Mouse (Mus musculus): ENCODE data around the gene Cfi.

The Cfi gene

DNA sequence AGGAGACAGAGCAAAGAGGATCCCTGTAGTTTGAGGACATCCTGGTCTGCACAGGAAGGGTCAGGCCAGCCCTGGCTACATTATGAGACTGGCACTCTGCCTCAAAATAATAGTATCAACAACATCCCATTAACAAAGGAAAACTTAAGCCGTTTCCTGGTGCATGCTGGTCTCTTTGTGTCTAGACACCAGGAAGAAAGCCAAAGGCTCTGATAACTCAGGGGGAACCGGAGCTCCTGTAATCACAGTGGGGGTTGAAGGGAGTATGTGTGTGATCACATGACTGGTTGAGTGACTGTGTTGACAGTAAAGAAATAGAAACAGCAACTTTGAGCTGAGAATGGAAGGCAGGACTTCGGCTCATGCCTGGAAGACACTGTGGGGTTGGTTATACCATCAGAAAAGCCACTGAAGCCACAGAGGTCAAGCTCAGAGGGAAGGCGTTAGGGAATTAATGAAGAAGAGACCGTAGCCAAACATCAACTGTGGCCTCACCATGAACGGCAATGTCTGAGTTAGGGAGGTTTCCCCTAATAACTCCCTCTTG, at the start of gene Cfi:
TSS of gene Cfi (plus strand) at position 497 of the 547 bp plus-strand sequence.
- DNase-seq: no peak

DNA sequence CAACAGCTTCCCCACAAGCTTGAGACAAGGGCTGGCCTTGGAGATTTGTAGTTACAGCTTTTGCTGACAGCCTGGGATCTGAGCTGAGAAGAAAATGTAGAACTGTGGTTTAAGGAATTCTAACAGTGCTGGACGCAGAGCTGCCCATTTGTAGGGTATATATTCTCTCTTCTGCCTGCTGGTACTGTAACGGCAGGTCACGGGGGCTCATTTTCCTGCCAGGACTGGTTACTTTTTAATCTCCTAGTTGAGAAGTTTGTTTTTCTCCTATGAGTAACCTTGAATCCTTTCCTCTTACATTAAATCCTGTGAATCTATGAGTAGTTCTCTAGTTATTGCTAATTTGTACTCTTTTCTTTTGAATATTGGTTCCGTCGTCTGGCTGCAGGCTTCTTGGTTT, 41.9 kb upstream of the Cfi start:
- no peak for DNase-seq

GRCm38 (mm10) chr3:129797341-129797740, 38.3 kb upstream of the Cfi start:
- no peak for DNase-seq

- no peak for DNase-seq
These were observed 37.1 kb upstream of the Cfi start for GRCm38 (mm10) chr3:129798551-129798950.

GRCm38 (mm10) chr3:129799011-129799410, 36.7 kb upstream of the Cfi start:
- DNase-seq: no peak

- no peak for DNase-seq
These were observed 31.9 kb upstream of the Cfi start, which contains the start of gene Lrit3 for GRCm38 (mm10) chr3:129803765-129804164. Gene Lrit3, minus strand, starts transcription at chr3:129804030.

- no peak for DNase-seq
These were observed 14.8 kb upstream of the Cfi start for GRCm38 (mm10) chr3:129820847-129821246.

- DNase-seq: no peak
These were observed 13.9 kb upstream of the Cfi start for GRCm38 (mm10) chr3:129821736-129822135.

GRCm38 (mm10) chr3:129822206-129822775, 13.4 kb upstream of the Cfi start, which contains the start of gene Rrh:
Gene Rrh, minus strand, starts transcription at chr3:129822587.
- DNase-seq: no peak

- no peak for DNase-seq
These were observed 12.4 kb upstream of the Cfi start for GRCm38 (mm10) chr3:129823293-129823692.

GRCm38 (mm10) chr3:129824146-129824545, 11.5 kb upstream of the Cfi start:
- peak in 1 of 2 experiments; percentile 20 for DNase-seq

DNA sequence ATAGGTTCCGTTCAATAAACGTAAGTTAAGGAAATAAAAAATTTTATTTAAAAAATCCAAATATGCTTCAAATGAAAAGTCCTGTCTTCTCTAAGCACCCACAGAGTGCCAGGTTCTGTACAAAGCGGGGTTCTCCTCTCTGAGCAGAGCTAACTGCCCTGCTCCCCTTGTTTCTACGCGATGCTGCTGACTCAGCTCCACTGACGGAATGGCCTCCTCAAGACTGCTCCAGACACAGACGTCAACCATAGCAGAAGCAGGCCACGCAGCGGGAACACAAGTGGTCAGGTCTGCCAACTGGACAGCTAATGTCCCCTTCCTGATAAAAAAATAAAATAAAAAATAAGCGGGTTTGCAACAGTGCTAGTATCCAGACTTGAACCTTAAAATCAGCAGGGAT, 10.8 kb upstream of the Cfi start:
- DNase-seq: no peak

DNA sequence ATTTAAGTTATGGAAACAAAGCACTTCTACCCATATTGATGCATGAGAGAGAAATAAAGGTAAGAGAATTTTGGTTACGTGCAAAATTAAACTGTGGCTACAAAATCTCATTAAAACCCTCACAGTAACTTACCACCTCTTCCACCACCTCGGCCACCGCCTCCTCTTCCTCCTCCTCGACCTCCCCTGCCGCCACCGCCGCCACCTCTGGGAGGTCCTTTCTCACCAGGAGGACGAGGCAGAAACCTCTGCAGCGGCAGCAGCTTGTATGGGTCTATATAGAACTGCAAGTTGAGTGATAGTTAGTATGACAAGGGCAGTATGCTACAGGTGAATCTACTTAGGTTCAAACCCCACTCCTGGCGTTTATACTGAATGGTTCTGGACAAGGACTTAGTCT, 9.0 kb upstream of the Cfi start:
- no peak for DNase-seq

GRCm38 (mm10) chr3:129827691-129828090, 8.0 kb upstream of the Cfi start:
- no peak for DNase-seq

GRCm38 (mm10) chr3:129830626-129831025, 5.1 kb upstream of the Cfi start:
- DNase-seq: no peak

DNA sequence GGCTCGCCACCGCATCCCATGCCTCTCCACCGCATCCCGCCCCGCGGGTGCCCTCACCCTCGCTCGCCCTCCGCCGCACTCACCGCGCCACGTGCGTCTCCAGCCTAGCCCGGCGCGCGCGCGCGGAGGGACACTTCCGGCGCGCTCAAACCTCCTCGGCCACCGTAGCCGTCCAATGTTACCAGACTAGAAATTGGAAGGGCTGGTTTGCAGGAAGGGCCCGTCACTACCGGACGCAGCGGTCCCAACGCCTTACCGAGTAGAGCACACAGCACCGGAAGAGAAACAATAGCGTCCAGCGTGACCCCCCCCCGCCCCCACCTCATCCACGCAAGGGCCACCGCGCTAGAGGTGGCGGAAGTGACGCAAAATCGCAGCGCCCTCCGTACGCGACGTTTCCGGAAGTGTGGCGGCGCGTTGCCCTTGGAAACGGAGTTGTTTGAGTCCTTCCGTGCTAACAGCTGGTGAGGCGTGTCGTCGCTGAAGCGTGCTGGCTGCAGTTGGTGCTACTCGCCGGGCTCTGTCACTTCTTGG, 4.6 kb upstream of the Cfi start, which contains the start of gene Gar1:
TSS of gene Gar1 (minus strand) at position 362 of the 534 bp plus-strand sequence.
- peak; percentile 97 for DNase-seq

- no peak for DNase-seq
These were observed 490 bp downstream of the Cfi start for GRCm38 (mm10) chr3:129836051-129836697.

GRCm38 (mm10) chr3:129836965-129837364, 1.3 kb downstream of the Cfi start:
- DNase-seq: no peak

- no peak for DNase-seq
These were observed 2.3 kb downstream of the Cfi start for GRCm38 (mm10) chr3:129838017-129838416.

GRCm38 (mm10) chr3:129845868-129846267, 10.2 kb downstream of the Cfi start:
- DNase-seq: no peak

GRCm38 (mm10) chr3:129846846-129847245, 11.2 kb downstream of the Cfi start:
- DNase-seq: no peak

DNA sequence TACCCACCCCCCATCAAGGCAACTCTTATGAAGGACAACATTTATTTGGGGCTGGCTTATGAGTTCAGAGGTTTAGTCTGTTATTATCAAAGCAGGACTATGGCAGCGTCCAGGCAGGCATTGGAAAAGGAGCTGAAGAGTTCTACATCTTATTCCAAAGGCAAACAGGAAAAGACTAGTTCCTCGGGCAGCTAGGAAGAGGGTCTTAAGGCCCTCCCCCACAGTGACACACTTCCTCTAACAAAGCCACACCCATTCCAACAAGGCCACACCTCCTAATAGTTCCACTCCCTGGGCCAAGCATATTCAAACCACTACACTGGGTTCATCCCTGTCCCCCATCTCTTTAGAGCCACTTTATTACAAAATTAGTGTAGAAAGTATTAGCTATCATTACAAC, 26.9 kb downstream of the Cfi start:
- DNase-seq: no peak

GRCm38 (mm10) chr3:129863698-129864097, 28.0 kb downstream of the Cfi start:
- peak; percentile 48 to 73 for DNase-seq

GRCm38 (mm10) chr3:129877327-129877726, 41.6 kb downstream of the Cfi start:
- DNase-seq: no peak

Measured in cerebellum, postnatal 25 days (tissue).